Mouse (Mus musculus) CD4-positive helper T cell, adult 2 months (primary cell): ENCODE measurements around the gene Cdh13.

Source experiments
- DNase-seq: peaks from one replicate; pipeline ENCODE4 v3.0.0-alpha.2; 2012; ENCODE audit warnings: low read depth, missing footprints, low spot score

The Cdh13 gene

DNA sequence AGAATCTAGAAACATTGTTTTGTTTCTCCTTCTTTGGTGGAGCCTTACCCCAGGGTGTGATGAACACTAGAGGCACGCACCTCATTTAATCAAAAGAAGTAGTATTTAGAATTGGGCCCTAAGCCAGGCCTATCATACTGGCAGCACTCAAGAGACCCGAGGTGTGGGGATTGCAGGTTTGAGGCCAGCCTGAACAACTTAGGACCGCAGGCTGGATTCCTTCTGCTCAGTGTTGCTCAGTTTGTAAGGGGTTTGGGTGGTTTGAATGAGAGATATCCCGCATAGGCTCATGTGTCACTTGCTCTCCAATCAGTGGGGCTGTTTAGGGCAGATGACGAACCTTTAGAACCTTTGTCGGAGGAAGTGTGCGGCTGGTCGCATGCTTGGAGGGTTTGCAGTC, 96.5 kb downstream of the Cdh13 start:
- DNase-seq = no peak

DNA sequence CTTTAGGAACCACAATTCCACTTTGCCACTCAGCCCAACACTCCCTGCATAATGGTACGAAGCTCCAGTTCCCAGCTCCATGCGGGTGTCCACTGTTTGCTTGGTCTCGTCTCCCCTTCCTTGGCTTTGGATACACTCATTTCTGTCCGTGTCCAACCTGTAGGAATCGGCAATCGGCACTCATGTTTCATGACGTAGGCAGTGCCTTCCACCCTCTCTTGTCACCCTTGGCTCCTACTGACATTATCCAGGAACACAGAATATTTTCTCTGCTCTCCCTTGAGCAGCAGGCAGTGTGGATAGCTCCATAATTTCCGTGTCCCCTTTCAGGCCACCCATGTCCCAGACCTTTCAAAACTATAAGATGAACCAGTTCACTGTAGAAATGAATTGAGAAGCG, 97.2 kb downstream of the Cdh13 start:
- no peak for DNase-seq

DNA sequence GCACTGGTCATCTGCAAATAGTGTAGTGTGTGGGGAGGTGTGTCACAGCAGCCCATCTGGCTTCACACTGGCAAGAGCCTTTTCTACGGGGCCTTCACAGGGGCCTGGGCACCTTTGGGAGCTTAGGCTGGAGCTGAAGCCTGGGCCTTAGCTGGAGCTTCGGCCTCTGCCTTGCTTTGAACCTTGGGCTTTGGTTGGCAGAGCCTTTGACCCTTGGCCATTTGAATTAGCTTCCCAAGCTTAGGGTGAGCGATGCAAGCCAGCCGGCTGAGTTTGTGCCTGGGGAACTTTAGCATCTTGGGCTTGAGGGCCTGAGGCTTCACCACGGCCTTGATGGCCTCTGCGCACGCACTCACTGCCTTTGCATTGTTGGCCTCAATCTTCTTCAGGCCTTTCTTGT, 98.1 kb downstream of the Cdh13 start:
- no peak for DNase-seq

DNA sequence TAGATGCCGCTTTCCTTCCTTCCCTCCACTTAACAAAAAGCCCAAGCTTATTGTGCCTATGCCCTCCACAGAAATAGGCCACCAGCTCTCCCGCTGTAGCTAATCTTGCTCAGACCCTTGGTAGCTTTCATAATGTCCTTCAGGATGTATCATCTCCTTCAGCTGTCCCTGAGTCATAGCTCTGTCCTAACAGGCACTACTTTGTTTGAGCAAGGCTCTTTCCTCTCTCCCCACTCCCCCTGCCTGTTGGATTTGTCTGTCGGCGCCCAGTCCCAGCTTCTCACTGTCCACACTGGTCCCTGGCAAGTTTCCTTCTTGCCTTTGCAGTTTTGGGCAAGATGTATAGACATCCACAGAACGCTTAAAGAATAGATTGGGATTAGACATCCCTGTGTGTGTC, 100.8 kb downstream of the Cdh13 start:
- no peak for DNase-seq

DNA sequence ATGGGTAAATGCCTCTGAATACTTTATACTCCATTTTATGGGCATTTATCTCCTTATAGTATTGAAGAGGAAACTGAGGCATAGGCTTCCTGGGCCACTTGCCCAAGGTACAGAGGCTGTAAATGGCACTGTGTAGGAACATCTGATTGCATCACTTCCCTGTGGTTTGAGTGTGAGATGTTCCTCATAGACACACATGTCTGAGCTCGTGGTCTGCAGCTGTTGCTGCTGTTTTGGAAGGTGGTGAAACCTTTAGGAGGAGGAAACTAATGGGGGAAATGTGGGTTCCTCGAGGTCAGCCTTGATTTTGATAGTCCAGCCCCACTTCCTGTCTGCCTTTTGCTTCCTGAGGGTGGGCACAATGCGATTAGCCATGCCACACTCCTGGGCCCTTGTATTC, 105.9 kb downstream of the Cdh13 start:
- no peak for DNase-seq

DNA sequence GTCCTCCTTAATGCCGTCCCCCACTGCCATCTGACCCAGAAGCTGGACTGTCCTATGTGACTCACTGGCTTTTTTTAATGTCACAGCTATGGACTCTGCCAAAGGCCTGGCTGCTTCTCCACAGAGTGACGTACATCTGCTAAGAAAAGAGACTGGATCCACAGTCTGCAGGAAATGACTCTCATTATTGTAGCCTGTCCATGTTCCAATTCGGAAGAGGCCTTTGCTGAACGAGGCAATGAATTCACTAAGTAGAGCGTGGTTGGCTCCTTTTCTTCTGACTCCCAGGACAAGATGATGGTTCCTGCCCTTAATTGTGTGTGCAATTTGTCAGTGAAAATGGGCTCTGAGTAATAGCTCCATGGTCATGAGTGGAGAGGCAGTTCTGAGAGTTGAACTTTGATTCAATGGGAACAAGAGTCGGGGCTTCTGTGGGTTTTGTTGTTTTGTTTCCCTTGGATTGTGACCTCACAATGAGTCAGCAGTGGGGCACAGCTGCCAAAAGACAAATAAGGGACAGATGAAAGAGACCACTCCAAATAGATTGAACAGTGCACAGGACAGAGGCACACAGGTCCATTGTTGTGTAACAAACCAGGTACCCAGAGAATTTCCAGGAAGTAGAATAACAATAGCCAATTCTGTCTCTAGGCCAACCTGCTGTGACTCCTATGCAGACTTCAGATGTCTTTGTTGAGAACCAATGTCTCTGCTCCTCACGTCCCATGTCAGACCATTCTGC, 110.5 kb downstream of the Cdh13 start:
- no peak for DNase-seq

DNA sequence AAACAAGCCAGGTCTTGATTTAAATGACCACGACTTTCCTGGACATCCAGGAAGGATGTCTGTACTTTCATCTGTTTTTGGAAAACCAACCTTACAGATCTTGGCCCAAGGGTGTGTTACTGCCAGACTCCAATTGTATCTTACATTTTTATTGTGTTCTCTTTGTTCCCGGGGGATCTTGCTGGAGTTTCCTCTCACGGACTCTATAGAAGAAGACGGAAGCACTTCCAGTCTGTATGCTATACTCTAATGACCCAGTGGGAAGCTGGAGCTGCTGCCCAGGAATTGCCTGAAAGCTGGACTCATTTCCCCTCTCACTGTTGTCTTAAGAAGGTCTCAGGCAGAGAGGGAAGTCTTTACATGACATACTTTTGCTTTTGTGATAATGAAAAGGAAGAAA, 111.6 kb downstream of the Cdh13 start:
- DNase-seq = no peak

DNA sequence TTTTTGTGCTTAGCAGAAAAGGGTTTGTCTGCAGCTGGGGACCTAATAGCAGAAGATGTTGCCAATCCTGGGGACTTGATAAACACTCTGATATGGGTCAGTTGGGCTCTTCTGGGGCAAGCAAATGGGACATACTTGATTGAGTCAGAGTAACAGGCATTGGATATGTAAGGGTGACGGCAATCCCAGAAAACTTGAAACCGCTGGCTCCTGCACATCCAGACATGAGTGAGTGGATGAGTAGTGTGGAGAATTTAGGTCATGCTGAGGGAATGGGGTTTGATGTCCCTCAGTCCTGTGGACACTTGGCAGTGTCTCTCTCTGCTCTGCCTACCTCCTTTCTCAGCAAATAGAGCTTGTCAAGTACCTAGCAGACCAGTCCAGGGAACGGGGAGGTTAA, 121.3 kb downstream of the Cdh13 start:
- DNase-seq = no peak

DNA sequence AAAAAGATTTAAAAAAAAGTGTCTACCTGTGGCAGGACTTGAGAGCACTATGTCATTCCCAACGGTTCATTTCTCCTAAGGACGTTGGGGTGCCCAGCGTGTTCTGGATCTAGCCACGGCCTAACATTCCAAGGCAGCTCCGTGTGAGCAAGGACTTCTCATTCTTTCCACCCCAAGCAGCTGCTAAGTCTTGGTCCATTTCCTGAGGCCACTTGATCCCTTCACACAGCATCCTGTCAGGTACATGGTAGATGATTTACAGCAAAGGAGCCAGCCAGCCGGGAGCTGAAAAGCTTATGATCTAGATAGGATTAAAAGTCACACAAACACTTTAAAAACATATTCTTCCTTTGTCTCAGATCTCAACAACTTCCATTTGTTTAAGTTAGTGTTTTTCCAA, 123.8 kb downstream of the Cdh13 start:
- no peak for DNase-seq

DNA sequence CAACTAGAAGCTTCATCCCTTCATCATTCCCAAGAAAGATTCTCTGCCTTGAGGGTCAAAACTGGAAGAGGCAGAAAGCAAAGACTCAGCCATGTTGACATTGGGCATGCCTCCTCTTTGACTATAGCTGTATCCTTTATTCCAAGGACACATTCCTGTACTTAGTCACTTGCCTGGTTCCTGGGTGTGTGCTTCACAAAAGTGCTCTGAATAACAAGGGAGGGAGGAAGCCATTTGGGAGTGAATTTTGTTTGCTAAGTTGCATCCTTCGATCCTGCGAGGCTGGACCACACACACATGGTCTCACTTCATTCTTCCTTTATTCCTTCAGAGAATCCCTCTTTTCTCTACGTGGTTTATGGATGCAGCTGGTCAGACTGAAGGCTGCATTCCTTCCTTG, 125.9 kb downstream of the Cdh13 start:
- no peak for DNase-seq

DNA sequence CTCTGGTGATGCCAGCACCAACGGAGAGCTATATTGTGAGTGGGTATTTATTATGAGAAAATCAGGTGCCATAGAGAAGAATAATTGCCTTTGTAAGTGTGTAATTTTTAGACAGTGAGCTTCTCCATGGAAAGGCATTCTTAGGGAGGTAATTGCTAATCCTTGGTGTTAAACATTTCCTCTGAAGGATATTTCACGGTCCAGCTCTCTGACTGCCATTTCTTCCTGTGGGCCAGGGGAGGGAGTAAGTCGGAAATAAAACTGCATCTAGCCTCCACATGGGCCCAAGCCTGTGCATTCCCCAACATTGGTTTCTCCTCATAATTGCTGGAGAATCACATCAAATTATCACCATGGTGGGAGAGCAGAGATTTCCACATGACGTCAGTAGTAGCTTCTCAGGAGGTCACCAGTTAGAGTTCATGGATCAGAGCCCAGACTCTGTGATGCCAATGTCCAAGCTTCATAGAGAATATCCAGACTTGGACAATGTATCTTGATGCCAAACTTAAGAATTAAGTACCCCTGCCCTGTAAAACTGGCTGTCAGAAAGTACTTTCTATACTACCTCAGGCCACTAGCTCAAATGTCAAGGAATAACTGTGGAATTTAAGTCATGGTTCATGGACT, 126.9 kb downstream of the Cdh13 start:
- no peak for DNase-seq

DNA sequence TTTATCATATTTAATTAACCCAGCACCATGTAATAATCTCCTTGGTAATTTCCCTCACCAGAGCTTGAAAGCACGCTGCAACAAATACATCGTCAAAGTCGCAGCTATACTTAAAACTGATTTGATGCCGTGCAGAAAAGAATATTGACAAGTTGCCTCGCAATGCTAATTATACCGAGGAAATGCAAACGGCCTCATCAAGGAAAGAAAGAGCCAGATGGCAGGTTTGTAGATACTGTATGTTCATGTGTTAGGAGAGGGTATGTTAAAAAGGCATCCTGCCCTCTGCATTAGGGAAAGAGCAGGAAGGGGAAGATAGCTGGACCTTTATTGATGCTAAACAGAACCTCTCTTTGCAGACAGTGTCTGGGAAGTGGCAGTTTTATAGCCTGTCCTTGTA, 132.1 kb downstream of the Cdh13 start:
- DNase-seq = no peak

DNA sequence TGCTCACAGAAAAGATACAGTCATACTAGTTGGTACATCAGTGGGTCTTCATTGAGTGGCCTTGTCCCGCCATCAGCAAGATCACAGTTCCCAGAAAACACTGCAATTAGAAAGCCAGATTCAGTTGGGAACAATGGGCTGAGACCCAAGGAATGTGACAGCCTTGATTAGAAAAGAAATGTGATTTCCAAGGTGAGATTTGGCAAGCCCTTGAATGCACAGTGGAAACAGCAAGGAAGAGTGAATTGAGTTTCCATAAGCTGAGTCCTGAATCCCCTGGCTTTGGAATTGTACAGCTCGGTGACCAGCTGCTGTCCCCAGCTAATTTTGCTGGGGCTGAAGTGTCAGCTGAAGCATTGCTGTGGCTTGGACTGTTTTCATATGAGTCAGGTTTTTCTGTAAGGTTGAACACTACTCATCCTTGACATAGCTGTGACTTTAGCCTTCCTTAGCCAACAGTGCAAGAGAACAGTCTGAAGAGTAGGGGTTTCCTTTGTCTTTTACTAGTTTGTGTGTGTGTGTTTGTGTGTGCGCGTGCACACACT, 133.3 kb downstream of the Cdh13 start:
- no peak for DNase-seq

DNA sequence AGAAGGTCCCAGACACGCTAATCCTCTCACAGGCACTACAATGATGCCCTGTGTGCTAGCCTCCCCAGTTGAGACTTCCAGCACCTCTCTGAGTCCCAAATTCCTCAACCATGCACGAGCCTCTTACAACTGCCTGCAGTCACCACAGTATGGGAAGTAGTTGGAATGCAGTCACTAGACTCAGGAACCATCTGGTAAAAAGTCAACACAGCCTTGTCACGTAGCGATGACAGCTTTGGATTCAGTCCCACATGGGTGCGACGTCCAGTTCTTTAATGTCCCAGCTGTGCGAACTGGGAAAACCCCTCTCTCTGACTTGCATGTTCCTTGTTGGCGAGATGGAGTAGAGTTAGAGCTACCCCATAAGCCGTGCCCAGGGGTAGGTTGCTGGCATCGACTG, 139.1 kb downstream of the Cdh13 start:
- no peak for DNase-seq

DNA sequence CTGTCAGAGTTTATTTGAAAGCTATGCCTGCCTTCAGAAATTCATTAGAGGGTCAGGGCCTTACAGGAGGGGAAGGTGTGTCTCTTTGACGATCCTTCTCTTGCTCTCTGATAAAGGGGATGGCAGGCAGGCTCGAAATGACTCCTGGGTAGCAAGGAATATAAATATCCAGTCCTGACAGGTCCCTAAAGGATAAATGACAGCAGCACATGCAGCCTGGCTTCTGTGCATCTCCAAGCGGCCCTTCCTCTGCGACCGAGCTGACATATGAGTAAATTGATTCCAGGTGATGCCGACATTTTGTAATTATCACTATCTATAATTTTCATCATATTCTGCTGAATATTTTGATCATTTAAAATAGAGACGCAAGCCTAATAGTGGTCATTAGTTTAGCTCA, 145.4 kb downstream of the Cdh13 start:
- no peak for DNase-seq

DNA sequence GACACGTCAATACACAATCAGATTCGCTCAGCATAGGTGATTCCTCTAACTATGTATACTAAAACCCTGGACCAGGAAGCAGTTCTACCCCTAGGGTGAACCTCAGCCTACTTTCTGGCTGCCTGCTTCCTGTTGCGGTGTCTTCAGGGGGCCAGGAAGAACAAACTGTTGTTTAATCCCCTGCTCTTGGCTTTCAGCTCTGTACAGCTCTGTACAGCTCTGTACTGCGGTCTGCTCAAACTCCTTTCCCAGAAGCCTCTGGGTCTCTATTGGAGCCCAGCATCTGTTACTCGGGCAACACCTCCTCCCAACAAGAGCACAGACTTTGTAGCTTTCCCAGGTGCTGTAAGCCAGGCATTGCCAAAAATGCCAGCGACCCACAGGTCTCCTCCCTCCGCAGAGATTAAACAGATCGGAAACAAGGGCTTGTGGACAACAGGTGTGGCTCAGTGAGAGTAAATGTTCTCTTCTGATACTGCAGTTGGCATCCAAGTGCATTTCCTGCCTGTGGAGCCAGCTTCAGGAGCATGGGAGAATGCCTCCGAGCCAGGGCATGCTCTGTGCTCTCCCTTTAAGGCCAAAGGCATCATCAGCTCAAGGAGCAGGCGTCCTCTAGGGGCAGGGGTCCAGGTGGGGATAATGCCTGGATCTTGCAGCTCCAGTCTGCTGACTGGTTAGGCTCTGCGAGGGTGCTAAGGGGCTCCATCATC, 148.4 kb downstream of the Cdh13 start:
- no peak for DNase-seq

DNA sequence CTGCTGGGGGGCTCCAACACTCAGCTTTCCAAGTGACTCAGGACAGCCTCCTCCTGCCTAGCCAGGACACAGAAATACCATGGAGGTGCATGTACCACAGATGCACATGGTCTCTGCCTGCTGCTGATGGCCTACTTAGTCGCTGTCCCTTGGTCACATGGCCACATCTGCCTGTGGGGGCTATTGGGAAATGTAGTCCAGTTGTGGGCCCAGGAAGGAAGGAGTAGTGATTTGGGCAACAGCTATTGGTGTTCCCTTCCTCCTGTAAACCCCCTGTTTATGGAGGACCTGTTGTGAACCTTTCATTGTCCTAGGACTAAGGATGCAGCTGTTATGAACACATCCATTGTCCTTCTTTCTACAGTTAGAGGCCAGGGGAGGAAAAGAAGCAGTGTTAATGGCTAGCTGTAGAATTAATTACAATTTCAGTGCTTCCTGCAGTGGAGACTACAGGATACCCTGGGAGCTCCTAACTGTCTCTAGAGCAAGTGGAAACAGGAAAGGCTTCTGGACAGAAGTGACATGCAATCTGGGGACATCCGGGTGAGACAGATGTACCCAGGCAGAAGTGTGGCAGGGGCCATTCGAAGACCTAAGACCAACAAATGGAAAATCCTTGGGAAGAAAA, 150.1 kb downstream of the Cdh13 start:
- no peak for DNase-seq

DNA sequence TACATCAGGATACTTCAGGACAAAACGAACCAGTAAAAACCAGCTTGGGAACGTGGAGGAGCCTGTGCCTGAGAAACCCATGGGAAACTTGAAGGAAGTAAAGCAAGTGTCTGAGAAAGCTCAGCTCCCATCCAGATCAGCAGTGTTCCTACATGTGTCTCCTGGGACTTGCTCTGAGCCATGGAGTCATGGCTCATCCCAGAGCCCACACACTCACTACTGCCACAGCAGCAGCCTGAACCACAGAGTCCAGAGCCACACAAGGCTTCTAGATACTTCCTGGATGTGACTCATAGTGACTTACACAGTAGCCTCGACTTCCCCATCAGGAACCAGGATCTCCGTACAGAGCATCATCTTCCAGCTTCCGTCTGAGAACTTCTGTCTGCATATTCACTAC, 153.2 kb downstream of the Cdh13 start:
- no peak for DNase-seq

DNA sequence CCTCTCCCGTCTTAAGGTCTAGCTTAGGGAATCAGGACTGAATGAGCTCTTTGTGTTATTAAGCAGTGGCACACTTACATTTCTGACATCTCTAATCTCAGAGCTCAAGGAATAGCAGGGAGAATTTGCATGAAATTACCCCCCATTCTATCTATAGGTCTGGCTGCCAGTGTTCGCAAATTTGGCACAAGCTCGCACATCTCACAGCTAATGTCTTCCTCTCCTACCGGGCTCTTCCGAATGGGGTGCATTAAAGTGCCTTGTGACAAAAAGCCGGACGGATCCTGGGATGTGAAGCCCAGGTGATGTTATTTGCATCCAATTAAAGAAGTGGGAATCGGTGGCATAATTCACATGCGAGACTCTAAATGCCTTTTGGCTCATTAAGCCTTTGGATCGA, 153.6 kb downstream of the Cdh13 start:
- no peak for DNase-seq

DNA sequence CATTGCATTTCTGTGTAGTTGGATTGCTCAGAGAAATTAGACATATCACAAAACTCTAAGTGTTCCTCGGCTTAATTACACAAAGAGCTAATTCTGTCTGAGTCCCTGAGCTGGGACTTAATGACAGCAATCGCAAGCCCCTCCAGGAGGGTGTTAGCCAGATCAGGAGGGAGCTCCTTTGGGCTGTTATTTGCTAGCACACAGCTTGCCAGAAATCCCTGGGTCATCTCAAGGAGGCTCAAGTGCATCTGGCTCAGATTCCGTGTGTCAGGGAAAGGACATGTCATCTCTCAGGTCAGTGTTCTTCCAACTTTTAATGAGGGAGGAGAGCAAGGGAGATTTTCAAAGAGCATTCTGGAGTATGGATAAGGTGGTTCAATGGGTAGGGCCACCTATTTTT, 154.3 kb downstream of the Cdh13 start:
- DNase-seq = no peak

DNA sequence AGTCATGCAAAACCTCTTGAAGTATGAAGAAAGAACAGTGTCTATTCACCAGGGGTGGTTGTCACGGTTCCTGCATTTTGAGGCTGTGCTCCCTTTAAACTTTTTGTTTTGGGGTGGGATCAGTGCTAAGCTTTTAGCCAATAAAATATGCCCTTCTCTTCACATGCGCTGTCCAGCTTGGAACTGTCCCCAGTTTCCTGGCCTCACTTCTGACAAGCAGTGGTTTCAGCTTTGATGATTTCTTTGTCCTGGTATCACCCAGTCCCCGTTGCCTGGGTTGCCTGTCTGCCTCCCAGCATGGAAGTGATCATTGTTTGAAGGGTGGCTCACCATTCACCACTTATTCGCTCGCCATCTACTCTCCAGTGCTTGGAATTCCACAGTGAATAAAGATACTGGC, 156.3 kb downstream of the Cdh13 start:
- DNase-seq = no peak

DNA sequence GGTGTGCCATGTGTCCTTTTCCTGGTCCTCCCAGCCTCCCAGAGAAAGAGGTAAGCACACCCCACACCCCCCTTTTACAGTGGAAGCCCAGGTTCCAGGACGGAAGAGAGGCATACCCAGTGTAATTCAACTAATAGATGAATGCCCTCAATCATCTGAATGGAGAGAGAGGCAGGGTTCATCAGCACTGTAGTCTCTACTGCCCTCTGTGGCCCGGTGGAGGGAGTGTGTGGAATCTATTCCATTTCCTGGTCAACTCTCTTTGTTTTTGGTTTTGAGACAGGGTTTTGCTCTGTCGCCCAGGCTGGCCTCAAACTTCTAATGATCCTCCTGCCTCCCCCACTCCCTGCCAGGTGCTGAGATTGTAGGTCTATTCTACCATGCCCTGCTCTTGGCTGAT, 159.8 kb downstream of the Cdh13 start:
- no peak for DNase-seq
